Mouse (Mus musculus) thymus, postnatal 0 days (tissue): Measurements from ENCODE around the gene Brwd3. TPM values are rescaled to one million over a fixed set of nuclear protein-coding genes. Genes with fewer than 3 reads are reported as not detected.

Experiments
- DNase-seq: peaks from one replicate; pipeline ENCODE4 v3.0.0-alpha.2; 2015; ENCODE audit warnings: low spot score
- polyA plus RNA-seq: library from polyadenylated mRNA; unstranded; fragments of >200 nt; fragmentation: Nextera tagmentation; extraction: Ambion mirVana; gene quantifications from 2 replicates; pipeline ENCODE4 v1.2.1, GENCODE M21; 2015

Gene Brwd3
- 3.7 and 4.4 TPM in 2 replicates for polyA plus RNA-seq

GRCm38 (mm10) chrX:108834090-108834774 lies at the start of gene Brwd3:
Brwd3 (minus strand) TSS chrX:108834372.
- peak; percentile 89 for DNase-seq

DNA sequence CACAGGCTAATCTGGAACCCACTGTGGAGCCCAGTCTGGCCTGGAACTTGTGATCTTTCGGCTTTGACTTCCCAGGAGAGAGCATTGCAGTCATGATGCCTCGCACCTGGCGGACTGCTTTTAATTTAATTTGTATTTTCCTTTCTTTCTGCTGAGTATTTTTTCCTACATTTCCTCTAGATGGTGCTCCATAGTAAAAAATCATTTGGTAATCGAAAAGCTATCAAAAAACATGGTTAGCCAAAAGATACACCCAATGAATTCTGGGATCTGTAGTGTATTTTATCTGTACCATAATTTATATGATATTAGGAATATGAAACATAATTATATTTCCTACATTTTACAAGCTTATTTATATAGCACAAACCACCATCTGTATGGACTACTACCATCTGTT lies 28.5 kb upstream of the Brwd3 start:
- DNase-seq = no peak

DNA sequence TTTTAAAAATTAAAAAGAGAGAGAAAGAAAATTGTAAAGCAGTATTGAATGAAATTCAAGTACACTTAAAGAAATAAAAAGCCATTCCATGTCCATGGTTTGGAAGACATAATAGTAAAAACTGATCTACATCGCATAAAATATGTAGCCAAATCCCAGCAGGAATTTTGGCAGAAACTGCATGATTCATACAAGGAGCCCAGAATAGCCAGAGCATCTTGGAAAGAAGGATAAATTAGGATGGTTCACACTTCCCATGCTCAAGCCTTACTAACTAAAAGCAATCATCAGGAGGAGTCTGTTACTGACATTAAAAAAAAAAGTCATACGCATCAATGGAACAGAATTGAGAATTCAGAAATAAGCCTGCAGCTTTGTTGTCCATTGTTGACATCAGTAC lies 8.5 kb upstream of the Brwd3 start:
- no peak for DNase-seq

GRCm38 (mm10) chrX:108836416-108836815 lies 2.2 kb upstream of the Brwd3 start:
- DNase-seq = no peak

GRCm38 (mm10) chrX:108835233-108835632 lies 1.1 kb upstream of the Brwd3 start:
- DNase-seq = no peak

DNA sequence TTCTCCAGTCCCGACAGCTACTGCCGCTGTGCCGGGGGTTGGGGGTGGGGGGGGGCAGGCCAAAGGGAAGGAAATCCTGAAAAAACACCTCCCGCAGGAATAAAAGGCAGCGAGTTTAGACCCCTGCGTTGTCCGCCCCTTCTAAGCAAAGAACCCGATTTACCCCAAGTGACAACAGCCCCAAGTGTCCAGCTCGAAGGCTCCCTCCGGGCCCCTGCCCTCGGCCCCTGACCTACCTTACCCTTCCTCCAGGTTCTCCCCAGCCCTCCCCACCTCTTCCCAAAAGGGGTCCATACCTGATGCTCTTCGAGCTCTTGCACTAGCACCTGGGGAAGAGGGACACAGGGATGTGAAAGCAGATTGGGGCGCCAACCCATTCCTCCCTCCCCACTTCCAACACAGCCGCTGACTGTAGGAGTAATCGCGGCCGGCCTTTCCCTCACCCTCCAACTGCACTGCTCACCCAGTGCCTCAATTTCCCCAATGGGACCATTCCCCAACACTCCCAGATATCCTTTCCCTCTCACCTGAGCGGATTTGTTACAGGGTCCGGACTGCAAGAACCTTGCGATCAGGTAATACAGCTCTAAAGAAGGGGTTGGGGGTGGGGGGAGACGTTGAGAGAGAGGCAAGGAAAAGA lies 671 bp downstream of the Brwd3 start:
- DNase-seq = peak; percentile 22

DNA sequence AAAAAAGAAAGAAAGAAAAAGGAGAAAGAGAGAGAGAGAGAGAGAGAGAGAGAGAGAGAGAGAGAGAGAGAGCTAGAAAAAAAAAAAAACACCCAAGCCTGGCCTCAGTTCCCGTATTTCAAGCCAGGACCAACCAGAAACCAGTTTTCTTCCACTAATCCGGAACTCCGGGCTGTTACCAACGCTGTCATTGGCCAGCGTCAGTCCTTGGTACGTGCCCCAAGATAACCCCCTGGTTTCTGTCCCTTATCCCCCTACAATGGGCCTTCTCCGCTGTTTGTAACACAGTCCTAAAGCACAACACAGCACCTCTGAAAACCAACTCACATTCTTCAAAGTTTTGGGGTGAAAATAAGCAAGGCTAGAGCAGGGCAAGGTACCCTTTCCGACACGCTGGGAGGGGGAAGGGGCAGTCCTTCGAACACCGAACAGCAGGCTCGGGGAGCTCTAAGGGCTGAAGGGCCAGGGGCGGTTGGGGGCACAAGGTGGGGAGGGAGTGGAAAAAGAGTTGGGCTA lies 1.4 kb downstream of the Brwd3 start:
- DNase-seq = peak; percentile 85

DNA sequence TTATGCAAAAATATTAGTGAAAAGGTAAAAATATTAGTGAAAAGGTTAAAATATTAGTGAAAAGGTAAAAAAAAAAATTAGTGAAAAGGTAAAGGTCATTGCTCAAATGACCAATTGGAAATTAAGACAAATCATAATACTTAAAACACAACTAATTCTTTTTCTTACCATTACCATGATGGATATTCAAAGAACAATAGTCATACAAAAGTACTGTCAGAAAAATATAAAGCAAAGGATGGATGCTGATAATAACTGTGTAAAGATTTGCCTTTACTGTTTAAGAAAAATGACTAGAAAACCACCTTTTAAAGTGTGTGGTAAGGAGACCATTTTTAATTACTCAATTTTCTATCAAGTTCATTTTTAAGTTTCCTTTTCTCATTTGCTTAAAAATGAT lies 2.9 kb downstream of the Brwd3 start:
- no peak for DNase-seq

DNA sequence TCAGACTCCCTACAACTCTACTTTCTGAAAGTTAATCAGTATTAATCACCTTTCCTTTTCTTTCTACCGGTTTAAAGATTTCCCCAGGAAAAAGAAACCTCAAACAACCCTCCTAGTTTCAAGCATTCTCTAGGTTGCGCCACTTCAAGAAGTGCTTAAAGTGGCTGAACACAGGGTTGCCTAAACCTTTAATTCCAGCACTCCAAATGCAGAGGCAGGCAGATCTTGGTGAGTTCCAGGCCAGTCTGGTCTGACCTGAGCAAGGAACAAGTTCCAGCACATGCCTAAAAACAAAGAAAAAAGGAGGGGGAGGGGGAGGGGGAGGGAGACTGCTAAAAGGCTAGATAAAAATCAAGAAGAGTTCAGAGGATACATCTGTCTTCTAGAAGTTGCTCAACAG lies 6.1 kb downstream of the Brwd3 start:
- DNase-seq = peak; percentile 7

DNA sequence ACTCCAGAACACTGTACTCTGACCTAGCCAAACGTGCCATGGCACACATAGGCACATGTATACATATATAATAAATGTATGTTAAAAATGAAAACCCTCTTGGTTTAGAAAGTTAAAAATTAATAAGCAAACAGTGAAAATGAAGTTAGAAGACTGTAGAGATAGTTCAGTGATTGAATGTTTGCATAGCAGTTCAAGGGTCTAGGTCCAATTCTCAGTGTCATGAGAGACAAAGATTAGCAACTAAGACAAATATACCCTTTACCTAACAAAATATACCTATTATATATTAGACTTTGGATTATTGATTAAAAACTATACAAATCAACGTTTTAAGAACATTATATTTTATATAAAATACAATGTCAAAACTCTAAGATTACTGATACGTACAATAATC lies 36.9 kb downstream of the Brwd3 start:
- no peak for DNase-seq

GRCm38 (mm10) chrX:108783724-108784123 lies 50.4 kb downstream of the Brwd3 start:
- no peak for DNase-seq

DNA sequence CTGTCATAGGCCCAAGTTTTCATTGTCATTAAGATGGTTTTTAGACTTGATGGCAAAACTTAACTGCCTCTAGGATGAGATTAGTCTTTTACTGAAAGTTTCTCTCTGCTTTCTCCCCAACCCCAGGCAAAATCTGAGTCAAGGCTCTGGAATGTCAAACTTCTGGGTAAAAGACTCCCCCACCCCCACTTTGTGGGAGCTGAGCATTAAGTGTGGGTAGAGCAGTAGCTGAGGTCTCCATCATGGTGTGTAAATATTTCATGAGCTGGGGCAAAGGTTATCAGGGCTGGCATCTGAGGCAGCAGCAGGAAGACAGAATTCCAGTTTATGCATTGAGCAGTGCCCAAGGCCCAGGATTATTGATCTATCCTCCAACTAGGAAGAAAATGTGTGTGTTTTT lies 102.4 kb downstream of the Brwd3 start:
- DNase-seq = no peak

DNA sequence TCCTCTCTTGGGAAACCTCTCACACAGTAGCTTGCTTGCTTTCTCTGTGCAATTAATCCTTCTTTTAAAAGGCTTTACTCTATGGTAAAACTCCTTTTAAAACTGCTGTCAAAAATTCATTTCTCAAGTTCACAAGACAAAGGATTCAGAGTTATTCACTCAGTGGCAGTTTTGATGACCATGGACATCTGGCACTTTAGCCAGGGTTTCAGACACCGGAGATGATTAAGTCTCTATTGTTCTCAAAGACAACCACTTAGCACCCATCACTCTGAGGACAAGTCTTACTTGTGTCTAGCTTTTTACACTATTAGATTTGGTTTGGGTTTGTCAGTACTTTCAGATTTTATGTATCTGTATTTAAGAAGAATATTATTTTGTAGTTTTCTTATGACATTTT lies 104.6 kb downstream of the Brwd3 start:
- no peak for DNase-seq

- DNase-seq = no peak
These were observed 105.1 kb downstream of the Brwd3 start for GRCm38 (mm10) chrX:108729068-108729467.

- no peak for DNase-seq
These were observed 105.8 kb downstream of the Brwd3 start for GRCm38 (mm10) chrX:108728334-108728733.

DNA sequence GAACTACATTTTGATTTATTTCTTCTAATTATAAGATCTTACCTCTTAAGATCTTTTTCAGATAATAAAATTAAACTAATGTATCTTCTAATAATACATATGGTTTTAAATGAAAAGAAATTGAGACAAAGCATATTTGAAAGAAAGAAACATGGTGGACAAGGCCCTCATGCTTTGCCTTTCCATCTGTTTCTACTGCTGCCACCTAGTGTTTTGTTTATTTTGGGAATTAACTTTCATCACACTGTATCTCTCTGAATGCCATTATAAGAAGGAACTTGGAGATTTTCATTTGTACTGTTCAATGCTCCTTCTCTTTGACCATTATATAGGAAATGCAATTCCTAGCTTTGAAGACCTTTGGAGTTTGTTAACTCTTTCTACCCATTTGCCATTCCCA lies 109.9 kb downstream of the Brwd3 start:
- no peak for DNase-seq

GRCm38 (mm10) chrX:108722447-108722846 lies 111.7 kb downstream of the Brwd3 start:
- DNase-seq = no peak

DNA sequence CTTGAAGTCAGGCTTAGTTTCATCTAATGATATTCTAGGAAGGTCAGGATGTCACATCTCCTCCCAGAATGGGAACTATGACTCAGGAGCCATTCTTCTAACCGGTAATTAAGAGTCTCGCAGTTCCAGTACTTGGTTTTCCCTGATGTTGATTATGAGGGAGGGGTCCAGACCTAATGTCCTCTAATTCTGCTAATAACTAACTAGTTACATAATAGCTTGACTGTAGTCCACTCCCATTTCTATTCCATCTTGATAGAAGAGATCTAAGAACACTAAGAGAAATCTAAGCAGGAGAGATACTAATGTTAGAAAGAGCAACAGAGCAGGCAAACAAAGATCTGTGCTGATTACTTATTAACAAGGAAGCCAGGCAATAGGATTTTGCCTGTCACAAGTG lies 129.9 kb downstream of the Brwd3 start:
- DNase-seq = no peak

Other genes starting within 250 kb of the Brwd3 start
- gene Gm379, start 169.5 kb downstream of the Brwd3 start, polyA plus RNA-seq = not detected in 2 replicates
- gene Hmgn5, start 179.0 kb upstream of the Brwd3 start, polyA plus RNA-seq = 33.6 and 33.7 TPM in 2 replicates